Mouse (Mus musculus): ENCODE data around the gene Cyp2s1.

GRCm38 (mm10) chr7:25827199-25827598, 10.5 kb upstream of the Cyp2s1 start:
- no peak for TF ChIP-seq CTCF (IDR thresholded peaks at IDR 0.05; ENCODE audit: low read depth, low read length)
- TF ChIP-seq EP300 (IDR thresholded peaks at IDR 0.05; ENCODE audit: insufficient read depth, low read depth, low read length): no peak
- TF ChIP-seq POLR2A (IDR thresholded peaks at IDR 0.05; ENCODE audit: insufficient read depth, low read length): no peak
